Mouse (Mus musculus): ENCODE results near the gene Mep1a. TPM values are rescaled to one million over a fixed set of nuclear protein-coding genes. Genes with fewer than 3 reads are reported as not detected.
"Not testable (repeated sequence)": the region's sequence is repeated elsewhere in the genome, so short reads cannot be mapped to it uniquely, and the experiment has no call there.

The Mep1a gene
- polyA plus RNA-seq, 1 experiment from 2014 or later = 0.12 TPM

DNA sequence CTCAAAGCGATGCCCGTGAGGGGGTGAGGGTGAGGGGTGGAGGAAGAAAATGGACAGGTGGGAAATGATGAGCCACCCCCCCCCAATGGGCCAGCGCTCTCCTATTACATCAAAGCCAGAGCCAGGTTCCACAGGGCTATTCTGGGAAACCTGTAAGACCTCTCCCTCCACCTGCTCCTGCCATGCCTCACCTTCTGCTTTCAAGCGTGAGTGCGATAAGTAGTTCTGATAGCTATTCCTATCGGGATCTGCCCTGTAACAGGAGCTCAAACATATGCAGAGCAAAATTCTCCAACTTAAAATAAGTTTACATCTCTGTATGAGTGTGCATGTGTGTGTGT is 2.0 kb upstream of the Mep1a start:
- H3K9me3 ChIP-seq = no peaks in the 10 kb centered on the region
- no peaks in the 10 kb centered on the region for H3K27me3 ChIP-seq
- 82% methylated on average over 6 of the region's 6 CpGs for WGBS
- H3K36me3 ChIP-seq = no peaks in the 10 kb centered on the region
- no peak overlapping the region for H3K4me3 ChIP-seq
- H3K9ac ChIP-seq = no peak overlapping the region
- H3K4me1 ChIP-seq (replicated peaks) = no peaks in the 10 kb centered on the region
- no peak for ATAC-seq (ENCODE audit: low FRiP score, low read depth)
- no peak overlapping the region for H3K27ac ChIP-seq (replicated peaks)
- H3K4me2 ChIP-seq = no peak overlapping the region

DNA sequence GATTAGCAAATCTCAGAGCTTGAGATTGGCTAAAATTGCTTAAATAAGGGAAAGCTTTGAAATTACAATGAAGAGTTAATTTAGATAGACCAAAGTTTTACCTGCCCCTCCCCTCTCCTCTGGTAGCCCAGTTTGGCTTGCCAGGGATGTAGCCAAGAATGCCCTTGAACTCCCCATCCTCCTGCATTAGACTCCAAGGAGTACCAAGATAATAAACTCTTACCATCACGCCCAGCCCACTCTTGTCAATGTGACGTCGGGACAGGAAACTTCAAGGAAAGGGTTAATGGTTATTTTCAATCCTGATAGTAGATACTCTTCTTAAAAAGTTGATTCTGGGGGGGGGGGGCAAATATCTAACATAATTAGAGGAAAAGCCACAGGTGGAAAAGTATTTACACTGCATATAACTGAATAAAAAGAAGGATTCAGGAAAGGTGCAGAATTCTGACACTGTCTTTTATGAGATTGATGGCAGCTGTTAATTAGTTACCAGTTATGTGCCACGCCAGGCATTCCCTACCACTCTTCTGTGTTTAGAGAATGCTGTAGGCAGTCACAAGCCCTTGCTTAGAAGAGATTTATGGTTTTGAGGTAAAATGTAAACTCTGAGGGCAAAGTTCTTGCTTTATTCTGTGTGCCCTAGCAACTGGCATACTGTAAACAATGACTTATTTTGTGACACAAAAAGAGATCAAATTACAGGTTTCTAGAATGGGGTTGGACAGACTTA is 1.4 kb upstream of the Mep1a start:
- no peaks in the 10 kb centered on the region for H3K9me3 ChIP-seq
- 72% methylated on average over 4 of the region's 4 CpGs for WGBS
- H3K27me3 ChIP-seq = no peaks in the 10 kb centered on the region
- H3K36me3 ChIP-seq = no peaks in the 10 kb centered on the region
- H3K27ac ChIP-seq (replicated peaks) = no peak overlapping the region
- H3K4me3 ChIP-seq = no peak overlapping the region
- no peak overlapping the region for H3K9ac ChIP-seq
- H3K4me2 ChIP-seq = no peak overlapping the region
- no peak for ATAC-seq (ENCODE audit: low FRiP score, low read depth)
- no peaks in the 10 kb centered on the region for H3K4me1 ChIP-seq (replicated peaks)

DNA sequence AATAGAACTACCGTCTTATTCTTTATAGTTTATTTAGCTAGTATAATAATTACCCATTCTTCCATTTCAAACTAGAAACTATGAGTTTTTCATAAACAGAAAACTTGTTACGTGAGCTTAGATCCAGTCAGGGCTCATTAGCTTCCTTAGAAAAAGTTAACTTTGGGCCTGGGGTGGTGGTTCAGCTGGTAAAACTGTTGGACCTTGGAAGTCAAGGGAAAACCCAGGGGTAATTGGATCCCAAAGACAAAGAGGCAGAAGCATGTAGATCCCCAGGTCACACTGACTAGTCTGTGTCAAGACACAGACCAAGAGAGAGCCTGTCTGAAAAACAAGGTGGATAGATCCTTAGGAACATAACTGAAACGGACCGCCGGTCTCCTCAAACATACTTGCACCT is 981 bp downstream of the Mep1a start:
- ATAC-seq (ENCODE audit: low FRiP score, low read depth) = no peak
- H3K9ac ChIP-seq = no peak overlapping the region
- no peak overlapping the region for H3K4me3 ChIP-seq
- no peaks in the 10 kb centered on the region for H3K4me1 ChIP-seq (replicated peaks)
- no peaks in the 10 kb centered on the region for H3K36me3 ChIP-seq
- no peaks in the 10 kb centered on the region for H3K9me3 ChIP-seq
- WGBS = 98% methylated on average over 5 of the region's 5 CpGs
- H3K27ac ChIP-seq (replicated peaks) = no peak overlapping the region
- no peak overlapping the region for H3K4me2 ChIP-seq
- no peaks in the 10 kb centered on the region for H3K27me3 ChIP-seq

DNA sequence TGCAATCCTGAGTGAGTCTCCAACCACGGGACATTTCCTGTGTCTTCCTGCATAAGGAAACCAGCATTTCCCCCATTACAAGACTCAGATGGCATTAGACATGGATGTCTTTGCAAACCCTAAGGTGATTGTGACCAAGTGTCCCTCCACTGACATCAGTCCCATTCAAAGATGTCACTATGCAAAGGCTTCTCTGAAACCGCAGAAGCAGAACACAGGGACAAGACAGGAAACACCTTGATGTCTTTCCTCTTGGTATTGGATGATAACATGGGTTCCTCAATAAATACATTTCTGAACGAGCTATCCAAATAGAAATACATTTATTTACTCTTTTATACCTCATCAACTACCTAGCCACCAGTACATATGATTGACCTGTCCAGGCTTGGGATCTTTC is 1.4 kb downstream of the Mep1a start:
- Histone ChIP-seq H3K36me3 (no peaks in the 10 kb centered on the region), H3K4me2 (no peak overlapping the region), H3K4me1 (replicated peaks) (no peaks in the 10 kb centered on the region), H3K9ac (no peak overlapping the region), H3K27ac (replicated peaks) (no peak overlapping the region), H3K27me3 (no peaks in the 10 kb centered on the region), H3K4me3 (no peak overlapping the region), H3K9me3 (no peaks in the 10 kb centered on the region)
- no peak for ATAC-seq (ENCODE audit: low FRiP score, low read depth)
- WGBS = 80% methylated on average over 3 of the region's 3 CpGs

DNA sequence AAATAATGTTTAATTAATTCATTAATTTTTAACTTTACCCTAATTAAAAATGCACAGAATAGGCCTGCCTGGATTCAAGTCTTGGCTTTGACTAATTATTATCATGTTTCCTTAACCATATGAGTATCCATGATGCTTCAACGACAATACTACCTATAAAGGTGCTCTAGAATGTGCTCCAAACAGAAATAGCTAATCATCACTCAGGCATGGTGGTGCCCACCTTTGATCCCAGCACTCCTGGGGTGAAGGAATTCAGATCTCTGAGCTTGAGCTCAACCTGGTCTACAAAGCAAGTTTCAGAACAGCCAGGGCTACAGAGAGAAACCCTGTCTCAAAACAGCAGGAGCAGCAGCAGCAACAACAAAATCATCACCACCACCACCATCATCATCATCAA is 2.1 kb downstream of the Mep1a start:
- Histone ChIP-seq H3K4me2 (no peak overlapping the region), H3K4me3 (no peak overlapping the region), H3K27ac (replicated peaks) (no peak overlapping the region), H3K4me1 (replicated peaks) (no peaks in the 10 kb centered on the region), H3K27me3 (no peaks in the 10 kb centered on the region), H3K9ac (no peak overlapping the region), H3K36me3 (no peaks in the 10 kb centered on the region), H3K9me3 (no peaks in the 10 kb centered on the region)
- WGBS = 83% methylated on average over 1 of the region's 1 CpGs
- no peak for ATAC-seq (ENCODE audit: low FRiP score, low read depth)

DNA sequence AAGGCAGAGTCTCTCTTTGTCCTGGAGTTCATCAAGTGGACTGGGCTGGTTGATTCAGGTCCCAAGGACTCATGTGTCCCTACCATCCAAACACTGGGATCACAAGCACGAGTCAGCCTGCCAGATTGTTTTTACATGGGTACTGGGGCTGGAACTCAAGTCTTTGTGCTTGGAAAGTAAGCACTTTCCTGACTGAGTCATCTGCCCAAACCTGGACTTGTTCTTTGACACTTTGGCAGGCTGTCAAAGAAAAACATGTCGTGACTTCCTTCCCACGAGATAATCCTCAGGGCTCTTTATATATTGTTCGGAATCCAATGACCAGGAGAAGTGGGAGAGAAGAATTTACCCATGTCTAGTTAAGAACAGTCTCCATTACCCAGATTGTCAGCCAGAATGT is 5.1 kb downstream of the Mep1a start:
- no peak for ATAC-seq (ENCODE audit: low FRiP score, low read depth)
- Histone ChIP-seq H3K4me1 (replicated peaks) (no peaks in the 10 kb centered on the region), H3K4me2 (no peak overlapping the region), H3K27ac (replicated peaks) (no peak overlapping the region), H3K4me3 (no peak overlapping the region), H3K9ac (no peak overlapping the region), H3K36me3 (no peaks in the 10 kb centered on the region), H3K9me3 (no peaks in the 10 kb centered on the region), H3K27me3 (no peaks in the 10 kb centered on the region)
- WGBS = 78% methylated on average over 4 of the region's 4 CpGs

DNA sequence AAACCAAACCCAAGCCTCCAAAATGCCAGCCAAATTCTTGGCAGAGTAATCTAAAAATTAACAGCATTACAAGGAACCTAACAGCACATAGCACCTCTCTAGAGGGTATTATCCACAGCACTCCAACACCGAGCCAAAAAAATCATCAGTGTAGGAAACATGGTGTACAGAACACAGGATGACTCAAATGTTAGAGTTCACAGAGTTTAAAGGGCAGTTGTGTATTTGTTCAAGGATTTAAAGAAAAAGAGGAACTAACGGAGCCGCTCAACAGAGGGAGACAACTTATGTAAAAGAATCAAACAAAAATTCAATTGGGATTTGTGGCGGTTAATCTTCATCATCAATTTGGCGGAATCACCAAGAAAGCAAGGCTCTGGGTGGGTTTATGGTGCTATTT is 7.1 kb downstream of the Mep1a start:
- no peaks in the 10 kb centered on the region for H3K4me1 ChIP-seq (replicated peaks)
- H3K4me2 ChIP-seq = no peak overlapping the region
- no peaks in the 10 kb centered on the region for H3K27me3 ChIP-seq
- H3K36me3 ChIP-seq = no peaks in the 10 kb centered on the region
- ATAC-seq (ENCODE audit: low FRiP score, low read depth) = no peak
- H3K9me3 ChIP-seq = no peaks in the 10 kb centered on the region
- WGBS = 90% methylated on average over 5 of the region's 5 CpGs
- H3K27ac ChIP-seq (replicated peaks) = no peak overlapping the region
- H3K9ac ChIP-seq = no peak overlapping the region
- H3K4me3 ChIP-seq = no peak overlapping the region

DNA sequence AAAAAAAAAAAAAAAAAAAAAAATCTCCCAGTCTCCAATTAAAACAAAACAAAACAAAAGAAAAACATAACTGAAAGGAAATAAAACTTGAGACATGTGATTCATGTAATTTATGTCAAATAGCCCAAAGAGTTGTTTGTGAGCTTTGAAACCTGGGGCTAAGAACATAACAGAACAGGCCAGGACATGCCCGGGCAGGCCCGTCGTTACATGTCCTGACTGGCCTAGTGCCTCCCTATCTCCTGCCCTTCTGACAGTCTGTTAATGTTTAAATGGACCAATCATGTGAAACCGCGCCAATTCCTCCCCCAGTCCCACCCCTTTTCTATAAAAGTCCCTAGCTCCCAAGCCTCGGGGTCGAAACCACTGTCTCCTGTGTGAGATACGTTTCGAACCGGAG is 12.2 kb downstream of the Mep1a start:
- H3K4me3 ChIP-seq; H3K27me3 ChIP-seq; H3K4me2 ChIP-seq; ATAC-seq (ENCODE audit: low FRiP score, low read depth); H3K9ac ChIP-seq; H3K4me1 ChIP-seq (replicated peaks); H3K27ac ChIP-seq (replicated peaks); H3K36me3 ChIP-seq; H3K9me3 ChIP-seq: not testable (repeated sequence)
- 95% methylated on average over 10 of the region's 10 CpGs for WGBS

DNA sequence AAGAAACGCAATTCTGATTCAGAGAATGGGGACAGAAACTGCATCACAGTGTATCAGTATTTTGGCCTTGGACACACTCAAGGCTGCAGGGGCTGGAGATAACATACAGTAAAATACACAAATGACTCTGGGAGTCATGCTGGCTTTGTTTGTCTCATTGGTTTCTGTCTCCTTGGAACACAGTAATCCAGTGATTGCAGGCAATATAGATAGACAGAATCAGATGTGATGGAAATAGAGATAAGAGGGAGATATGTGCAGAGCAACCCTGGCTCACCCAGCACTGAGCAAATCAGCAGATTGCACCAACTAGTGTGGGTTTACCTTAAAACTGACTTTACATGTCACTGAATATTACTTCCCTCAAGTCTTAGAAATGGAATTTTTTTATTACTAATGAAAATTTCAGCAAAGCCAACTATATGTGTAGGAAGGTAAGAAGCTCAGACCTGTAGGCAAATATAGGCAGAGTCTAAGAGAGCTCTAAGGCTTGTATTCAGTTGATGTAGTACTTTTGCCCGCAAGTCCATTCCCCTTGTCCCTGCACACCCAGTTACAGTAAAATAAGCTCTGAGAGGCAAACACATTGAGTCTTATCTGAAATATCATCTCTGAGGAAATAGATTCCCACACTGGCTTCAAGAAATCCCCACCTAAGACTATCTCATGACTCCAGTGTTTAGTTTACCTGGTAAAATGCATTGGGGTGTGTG is 14.0 kb downstream of the Mep1a start:
- no peak for ATAC-seq (ENCODE audit: low FRiP score, low read depth)

DNA sequence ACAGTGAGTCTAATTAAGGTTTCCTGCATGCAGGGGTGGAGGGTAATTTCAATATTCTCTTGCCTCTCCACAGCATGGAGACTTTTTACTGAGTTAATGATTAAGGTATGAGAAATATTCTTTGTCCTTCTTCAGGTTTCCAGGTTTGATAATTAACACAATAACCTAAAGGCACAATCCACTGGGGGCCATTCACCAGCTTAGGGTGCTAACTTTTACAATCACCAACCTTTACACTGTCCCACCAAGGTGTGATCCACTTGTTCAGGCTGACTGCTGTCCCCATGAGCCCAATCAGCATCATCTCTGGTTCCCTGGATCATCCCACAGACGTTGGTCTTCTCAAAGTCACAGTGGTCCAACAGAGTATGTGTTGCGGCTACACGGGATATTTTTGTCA is 16.6 kb downstream of the Mep1a start:
- Histone ChIP-seq H3K9ac (no peak overlapping the region), H3K9me3 (no peaks in the 10 kb centered on the region), H3K4me3 (no peak overlapping the region), H3K27ac (replicated peaks) (no peak overlapping the region), H3K4me1 (replicated peaks) (no peaks in the 10 kb centered on the region), H3K36me3 (no peaks in the 10 kb centered on the region), H3K27me3 (no peaks in the 10 kb centered on the region), H3K4me2 (no peak overlapping the region)
- WGBS = 87% methylated on average over 3 of the region's 3 CpGs
- no peak for ATAC-seq (ENCODE audit: low FRiP score, low read depth)

More for the DNA sequence above, 14.0 kb downstream of the Mep1a start:
- 98% methylated on average over 2 of the region's 2 CpGs for WGBS
- H3K9me3 ChIP-seq = no peaks in the 10 kb centered on the region
- H3K36me3 ChIP-seq = no peaks in the 10 kb centered on the region
- H3K27me3 ChIP-seq = no peaks in the 10 kb centered on the region
- no peak overlapping the region for H3K27ac ChIP-seq (replicated peaks)
- no peak overlapping the region for H3K9ac ChIP-seq
- H3K4me1 ChIP-seq (replicated peaks) = no peaks in the 10 kb centered on the region
- no peak overlapping the region for H3K4me3 ChIP-seq
- no peak overlapping the region for H3K4me2 ChIP-seq

DNA sequence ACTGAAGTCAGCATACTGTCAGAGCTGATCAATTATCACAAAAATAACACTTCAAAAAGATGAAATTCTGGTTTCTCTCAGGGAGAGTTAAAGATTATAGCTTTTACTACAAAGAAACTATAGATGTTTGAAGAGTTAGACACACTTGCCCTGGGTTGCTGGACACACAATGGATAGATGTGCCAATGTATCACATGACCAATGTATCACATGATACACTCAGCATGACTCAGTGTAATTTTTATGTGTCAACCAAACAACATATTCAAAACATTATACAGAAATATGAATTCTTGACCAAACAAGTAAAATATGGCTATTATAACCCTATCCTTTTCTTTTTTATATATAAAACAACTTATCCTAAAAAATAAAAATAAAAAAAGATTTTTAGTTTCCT is 25.0 kb downstream of the Mep1a start:
- H3K9ac ChIP-seq = no peak overlapping the region
- no peaks in the 10 kb centered on the region for H3K4me1 ChIP-seq (replicated peaks)
- H3K9me3 ChIP-seq = no peaks in the 10 kb centered on the region
- ATAC-seq (ENCODE audit: low FRiP score, low read depth) = no peak
- no peak overlapping the region for H3K4me2 ChIP-seq
- H3K4me3 ChIP-seq = no peak overlapping the region
- H3K36me3 ChIP-seq = no peaks in the 10 kb centered on the region
- no peaks in the 10 kb centered on the region for H3K27me3 ChIP-seq
- H3K27ac ChIP-seq (replicated peaks) = no peak overlapping the region

DNA sequence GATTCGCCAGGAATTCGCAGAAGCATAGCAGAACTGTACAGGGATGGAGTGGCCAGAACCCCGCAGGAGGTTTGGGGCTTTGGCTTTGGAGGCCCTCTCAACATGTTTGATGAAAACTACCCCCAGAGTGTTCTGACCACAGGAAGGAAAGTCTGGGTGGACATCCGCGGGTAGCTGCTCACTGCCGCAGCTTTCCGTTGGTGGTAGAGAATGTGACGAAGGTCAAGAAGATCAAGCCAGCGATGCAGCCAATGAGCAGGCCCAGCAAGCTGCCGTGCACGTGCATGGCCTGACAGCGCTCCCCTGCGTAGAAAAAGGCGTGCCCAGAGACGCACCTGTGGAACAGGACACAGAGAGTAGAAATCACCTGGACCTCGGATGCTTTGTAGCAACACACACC is 27.8 kb downstream of the Mep1a start:
- H3K9me3 ChIP-seq = no peaks in the 10 kb centered on the region

DNA sequence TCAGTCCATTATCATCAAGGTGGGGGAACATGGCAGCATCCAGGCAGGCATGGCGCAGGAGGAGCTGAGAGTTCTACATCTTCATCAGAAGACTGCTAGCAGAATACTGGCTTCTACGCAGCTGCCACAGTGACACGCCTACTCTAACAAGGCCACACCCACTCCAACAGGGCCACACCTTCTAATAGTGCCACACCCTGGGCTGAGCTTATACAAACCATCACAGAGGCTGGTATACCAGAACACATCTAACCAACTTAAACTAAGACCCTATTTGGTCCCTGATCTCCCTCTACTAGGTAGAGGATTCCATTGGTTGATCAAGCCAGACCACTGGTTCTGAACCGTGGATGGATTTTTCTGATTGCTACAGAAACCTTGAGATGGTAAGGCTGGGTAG is 30.1 kb downstream of the Mep1a start:
- Histone ChIP-seq H3K4me1 (replicated peaks) (no peaks in the 10 kb centered on the region), H3K9me3 (no peaks in the 10 kb centered on the region), H3K27me3 (no peaks in the 10 kb centered on the region), H3K4me3 (no peak overlapping the region), H3K4me2 (no peak overlapping the region), H3K9ac (no peak overlapping the region), H3K36me3 (no peaks in the 10 kb centered on the region), H3K27ac (replicated peaks) (no peak overlapping the region)
- no peak for ATAC-seq (ENCODE audit: low FRiP score, low read depth)
- 90% methylated on average over 4 of the region's 4 CpGs for WGBS

More for the DNA sequence above, 27.8 kb downstream of the Mep1a start:
- H3K36me3 ChIP-seq = no peaks in the 10 kb centered on the region
- 93% methylated on average over 16 of the region's 16 CpGs for WGBS
- H3K4me3 ChIP-seq = no peak overlapping the region
- H3K9ac ChIP-seq = no peak overlapping the region
- no peak overlapping the region for H3K4me2 ChIP-seq
- H3K27ac ChIP-seq (replicated peaks) = no peak overlapping the region
- no peaks in the 10 kb centered on the region for H3K27me3 ChIP-seq
- no peaks in the 10 kb centered on the region for H3K4me1 ChIP-seq (replicated peaks)
- no peak for ATAC-seq (ENCODE audit: low FRiP score, low read depth)
